Comparison of ENCODE assay signal across 8 mouse cellular contexts in genomic region chr4:41636366-41636765, GRCm38 (mm10). TPM values are rescaled to one million over a fixed set of nuclear protein-coding genes. Genes with fewer than 3 reads are reported as not detected.
DNase-seq lines count a peak whose midpoint lies in the region; ATAC-seq lines count a peak whose summit lies in the region.

No protein-coding gene starts in this region.

- H3K9ac ChIP-seq in midbrain, embryonic 13.5 days (replicated peaks) = peak overlapping the region; percentile 28; the same call in 1 of the 2 replicates
- no peak overlapping the region for H3K9ac ChIP-seq in midbrain, embryonic 11.5 days (ENCODE audit: low read length)
- H3K9ac ChIP-seq in kidney, embryonic 15.5 days = no peak overlapping the region
- H3K9ac ChIP-seq in stomach, embryonic 15.5 days = no peak overlapping the region

- peaks cover 10% of the 10 kb centered on the region for H3K36me3 ChIP-seq in midbrain, embryonic 13.5 days
- H3K36me3 ChIP-seq in midbrain, embryonic 11.5 days (ENCODE audit: control insufficient read depth, insufficient read depth, low read length) = no peaks in the 10 kb centered on the region
- H3K36me3 ChIP-seq in kidney, embryonic 15.5 days = no peaks in the 10 kb centered on the region
- H3K36me3 ChIP-seq in stomach, embryonic 15.5 days = no peaks in the 10 kb centered on the region

- DNase-seq in adrenal gland, postnatal 36 days = peak; percentile 18 to 30
- DNase-seq in adrenal gland, postnatal 10 days = no peak
- no peak for DNase-seq in midbrain, embryonic 11.5 days (ENCODE audit: low spot score, missing footprints)
- no peak for DNase-seq in frontal cortex, postnatal 25 days (ENCODE audit: low spot score in 2 of 2)
- DNase-seq in cerebellum, adult 9-10 months = no peak

- no peak for ATAC-seq in midbrain, embryonic 13.5 days
- ATAC-seq in midbrain, embryonic 11.5 days (ENCODE audit: low FRiP score) = no peak
- ATAC-seq in kidney, embryonic 15.5 days (replicated peaks; ENCODE audit: low FRiP score) = no peak
- ATAC-seq in stomach, embryonic 15.5 days (ENCODE audit: insufficient read depth, low FRiP score, low read depth) = no peak

- peak overlapping the region; percentile 68 for H3K27ac ChIP-seq in midbrain, embryonic 13.5 days
- H3K27ac ChIP-seq in midbrain, embryonic 11.5 days (ENCODE audit: low read depth, low read length) = no peak overlapping the region
- H3K27ac ChIP-seq in kidney, embryonic 15.5 days = peak overlapping the region; percentile 85
- H3K27ac ChIP-seq in stomach, embryonic 15.5 days = peak overlapping the region; percentile 22; the same call in 1 of the 2 replicates

- H3K4me3 ChIP-seq in midbrain, embryonic 13.5 days (replicated peaks) = no peak overlapping the region
- no peak overlapping the region for H3K4me3 ChIP-seq in midbrain, embryonic 11.5 days (ENCODE audit: low read depth, low read length)
- no peak overlapping the region for H3K4me3 ChIP-seq in kidney, embryonic 15.5 days (replicated peaks)
- H3K4me3 ChIP-seq in stomach, embryonic 15.5 days (replicated peaks) = no peak overlapping the region

- H3K4me1 ChIP-seq in midbrain, embryonic 13.5 days (replicated peaks) = peaks cover 82% of the 10 kb centered on the region
- peaks cover 51% of the 10 kb centered on the region for H3K4me1 ChIP-seq in midbrain, embryonic 11.5 days (ENCODE audit: control insufficient read depth, insufficient read depth, low read length)
- H3K4me1 ChIP-seq in kidney, embryonic 15.5 days = peaks cover 72% of the 10 kb centered on the region
- peaks cover 26% of the 10 kb centered on the region for H3K4me1 ChIP-seq in stomach, embryonic 15.5 days

- H3K9me3 ChIP-seq in midbrain, embryonic 13.5 days = no peaks in the 10 kb centered on the region
- no peaks in the 10 kb centered on the region for H3K9me3 ChIP-seq in midbrain, embryonic 11.5 days (ENCODE audit: control insufficient read depth, low read length)
- no peaks in the 10 kb centered on the region for H3K9me3 ChIP-seq in kidney, embryonic 15.5 days (replicated peaks)
- no peaks in the 10 kb centered on the region for H3K9me3 ChIP-seq in stomach, embryonic 15.5 days

- H3K4me2 ChIP-seq in midbrain, embryonic 13.5 days (replicated peaks) = 0 out of 2 replicates have a peak overlapping the region, but pooled peaks have one; percentile 1
- no peak overlapping the region for H3K4me2 ChIP-seq in midbrain, embryonic 11.5 days
- peak overlapping the region; percentile 22 for H3K4me2 ChIP-seq in kidney, embryonic 15.5 days
- peak overlapping the region; percentile 16; the same call in 1 of the 2 replicates for H3K4me2 ChIP-seq in stomach, embryonic 15.5 days

- H3K27me3 ChIP-seq in midbrain, embryonic 13.5 days = 0 out of 2 replicates have a peak, but pooled peaks cover 6% of the 10 kb centered on the region
- H3K27me3 ChIP-seq in midbrain, embryonic 11.5 days (ENCODE audit: control insufficient read depth, insufficient read depth, low read length) = peaks cover 2% of the 10 kb centered on the region; the same call in 1 of the 2 replicates
- peaks cover 14% of the 10 kb centered on the region for H3K27me3 ChIP-seq in kidney, embryonic 15.5 days
- H3K27me3 ChIP-seq in stomach, embryonic 15.5 days (replicated peaks) = peaks cover 7% of the 10 kb centered on the region

- 58% methylated on average over 7 of the region's 7 CpGs for WGBS in midbrain, embryonic 13.5 days
- WGBS in midbrain, embryonic 11.5 days = 50% methylated on average over 7 of the region's 7 CpGs
- WGBS in kidney, embryonic 15.5 days = 5% methylated on average over 7 of the region's 7 CpGs
- WGBS in stomach, embryonic 15.5 days = 46% methylated on average over 7 of the region's 7 CpGs

RNA-seq across cellular contexts. Expression of gene Enho, which starts 3.8 kb away (rescaled TPM):
- 1 to 10 TPM; 2.8 to 3.5 TPM for total RNA-seq in adrenal gland, postnatal 36 days (2021)
- total RNA-seq in adrenal gland, postnatal 10 days (2021) = 10 to 100 TPM; 10.3 to 10.5 TPM
- 81.6 and 92.1 TPM in 2 replicates for polyA plus RNA-seq in midbrain, embryonic 13.5 days (2015; fragmentation: Nextera tagmentation; extraction: Ambion mirVana)
- polyA plus RNA-seq in midbrain, embryonic 11.5 days (2014; fragmentation: Nextera tagmentation; extraction: Ambion mirVana) = 30.4 and 32.9 TPM in 2 replicates
- 19.1 and 22.6 TPM in 2 replicates for polyA plus RNA-seq in kidney, embryonic 15.5 days (2015; fragmentation: Nextera tagmentation; extraction: Ambion mirVana)
- polyA plus RNA-seq in stomach, embryonic 15.5 days (2015; fragmentation: Nextera tagmentation; extraction: Ambion mirVana) = 18.3 and 24.0 TPM in 2 replicates

Comparison
In these comparisons a context has a peak if more than half of its experiments do, and no peak if none do; other contexts are left out.
1. DNase-seq: peak in adrenal gland, postnatal 36 days (2 of 2); none in adrenal gland, postnatal 10 days (single experiment), midbrain, embryonic 11.5 days (single experiment), frontal cortex, postnatal 25 days (0 of 2) and cerebellum, adult 9-10 months (single experiment).